In the genomic region with DNA sequence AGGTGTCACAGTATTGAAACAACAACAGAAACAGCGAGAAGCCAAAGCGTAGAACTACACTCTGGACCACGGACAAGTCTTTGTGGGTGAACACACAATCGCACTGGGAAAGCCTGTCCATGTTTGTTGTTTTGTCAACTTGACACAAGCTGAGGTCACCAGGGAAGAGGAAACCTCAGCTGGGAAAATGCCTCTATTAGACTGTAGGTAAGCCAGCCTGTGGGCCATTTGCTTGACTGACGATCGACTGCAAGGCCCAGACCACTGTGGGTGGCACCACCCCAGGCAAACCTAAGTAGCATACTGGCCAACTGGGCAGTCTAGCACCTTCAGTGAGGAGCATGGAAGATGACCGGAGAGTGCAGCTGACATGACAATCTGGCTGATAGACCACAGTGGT, we compare ENCODE assay signal across 28 mouse cellular contexts.
"Had no signal": no experiment of that assay in that cellular context is flagged by ENCODE, and none has a peak within 500 bp of the region (broad histone marks: within the 10 kb centered on the region; RNA-seq: fewer than 3 reads in every experiment).

No protein-coding gene starts in this region.

- H3K27me3 ChIP-seq: embryonic facial prominence, embryonic 12.5 days; embryonic facial prominence, embryonic 13.5 days; embryonic facial prominence, embryonic 15.5 days; forebrain, embryonic 12.5 days; forebrain, embryonic 13.5 days; forebrain, embryonic 15.5 days had no signal

- H3K4me2 ChIP-seq: embryonic facial prominence, embryonic 12.5 days; embryonic facial prominence, embryonic 13.5 days; embryonic facial prominence, embryonic 15.5 days; forebrain, embryonic 12.5 days; forebrain, embryonic 13.5 days; forebrain, embryonic 15.5 days had no signal

- H3K36me3 ChIP-seq: embryonic facial prominence, embryonic 10.5 days; embryonic facial prominence, embryonic 12.5 days; embryonic facial prominence, embryonic 13.5 days; embryonic facial prominence, embryonic 15.5 days; forebrain, embryonic 10.5 days; forebrain, embryonic 12.5 days; forebrain, embryonic 15.5 days had no signal

- H3K27ac ChIP-seq: embryonic facial prominence, embryonic 10.5 days; embryonic facial prominence, embryonic 12.5 days; embryonic facial prominence, embryonic 13.5 days; embryonic facial prominence, embryonic 15.5 days; forebrain, embryonic 10.5 days; forebrain, embryonic 12.5 days; forebrain, embryonic 13.5 days; forebrain, embryonic 15.5 days; gastrocnemius, adult 2 months; heart, adult 2 months had no signal

- H3K4me3 ChIP-seq: embryonic facial prominence, embryonic 10.5 days; embryonic facial prominence, embryonic 12.5 days; embryonic facial prominence, embryonic 13.5 days; embryonic facial prominence, embryonic 15.5 days; erythroblast, embryonic 14.5 days; forebrain, embryonic 10.5 days; forebrain, embryonic 12.5 days; forebrain, embryonic 13.5 days; forebrain, embryonic 15.5 days; gastrocnemius, adult 2 months; heart, adult 2 months had no signal

- H3K9me3 ChIP-seq: forebrain, embryonic 10.5 days; forebrain, embryonic 12.5 days had no signal

- H3K9ac ChIP-seq: embryonic facial prominence, embryonic 12.5 days; embryonic facial prominence, embryonic 13.5 days; embryonic facial prominence, embryonic 15.5 days; forebrain, embryonic 12.5 days; forebrain, embryonic 13.5 days; forebrain, embryonic 15.5 days; forebrain, postnatal 0 days had no signal

- H3K4me1 ChIP-seq: embryonic facial prominence, embryonic 10.5 days; embryonic facial prominence, embryonic 12.5 days; forebrain, embryonic 10.5 days; forebrain, embryonic 12.5 days; forebrain, embryonic 15.5 days had no signal

- ATAC-seq: forebrain, embryonic 13.5 days; forebrain, embryonic 14.5 days; forebrain, embryonic 15.5 days; forebrain, embryonic 16.5 days; forebrain, postnatal 0 days had no signal

- DNase-seq: cerebellum, adult 2 months; cerebellum, adult 8-10 months; cerebellum, adult 9-10 months; cerebellum, adult 9-11 months; cerebellum, postnatal 10 days; cerebellum, postnatal 14 days; cerebellum, postnatal 25 days; cerebellum, postnatal 36 days; embryo, embryonic 11 days; forebrain, postnatal 0 days; gastrocnemius, adult 2 months; gastrocnemius, postnatal 10 days; gastrocnemius, postnatal 14 days; gastrocnemius, postnatal 25 days; gastrocnemius, postnatal 36 days; heart, adult 18-20 months; heart, adult 2 months had no signal
